Mouse (Mus musculus) ES-Bruce4 (cell line): ENCODE results near the gene Mgrn1.

ENCODE experiments used
- CTCF ChIP-seq: IDR thresholded peaks from one replicate; pipeline ENCODE4 v1.8.1; 2011; ENCODE audit warnings: low read depth, low read length
- POLR2A ChIP-seq: IDR thresholded peaks from one replicate; pipeline ENCODE4 v1.8.1; 2011; ENCODE audit warnings: low read length; ENCODE audit not compliant: insufficient read depth

GRCm38 (mm10) chr16:4942868-4943267 lies 56.8 kb downstream of the Mgrn1 start:
- TF ChIP-seq CTCF (no peak), POLR2A (no peak)
